Mouse (Mus musculus) midbrain, embryonic 15.5 days (tissue): Measurements from ENCODE around the gene Rbm20. TPM values are rescaled to one million over a fixed set of nuclear protein-coding genes. Genes with fewer than 3 reads are reported as not detected.

Experiments
- ATAC-seq: fragments of 200-750 bp; cut with Nextera tagmentation; replicated peaks from 2 replicates; pipeline ENCODE4 v1.8.0; 2017; ENCODE audit warnings: moderate TSS enrichment
- H3K27ac ChIP-seq: fragments of 300-500 bp; sonication (generic); 2 replicates; pipeline ENCODE4 v1.5.1; 2015; ENCODE audit warnings: mild to moderate bottlenecking, inconsistent platforms
- H3K27me3 ChIP-seq: fragments of 300-500 bp; sonication (generic); replicated peaks from 2 replicates; pipeline ENCODE4 v1.6.1; 2015; ENCODE audit warnings: inconsistent platforms
- H3K36me3 ChIP-seq: fragments of 300-500 bp; sonication (generic); replicated peaks from 2 replicates; pipeline ENCODE4 v1.6.1; 2015; ENCODE audit warnings: inconsistent platforms
- H3K4me1 ChIP-seq: fragments of 300-500 bp; sonication (generic); 2 replicates; pipeline ENCODE4 v1.6.1; 2015; ENCODE audit warnings: inconsistent platforms
- H3K4me2 ChIP-seq: fragments of 300-500 bp; sonication (generic); 2 replicates; pipeline ENCODE4 v1.6.1; 2015; ENCODE audit warnings: inconsistent platforms, mild to moderate bottlenecking, moderate library complexity
- H3K4me3 ChIP-seq: fragments of 300-500 bp; sonication (generic); 2 replicates; pipeline ENCODE4 v1.5.1; 2015; ENCODE audit warnings: mild to moderate bottlenecking, inconsistent platforms
- H3K9ac ChIP-seq: fragments of 300-500 bp; sonication (generic); 2 replicates; pipeline ENCODE4 v1.6.1; 2015; ENCODE audit warnings: mild to moderate bottlenecking, inconsistent platforms
- H3K9me3 ChIP-seq: fragments of 300-500 bp; sonication (generic); 2 replicates; pipeline ENCODE4 v1.6.1; 2016; ENCODE audit warnings: inconsistent platforms
- WGBS: fragments of 180-500 bp; shearing (Covaris S2); methylation state at CpG from one replicate; pipeline ENCODE4 v1.1.7; 2015; ENCODE audit warnings: mixed read lengths; 5-methylcytosine and 5-hydroxymethylcytosine counted together
- polyA plus RNA-seq: library from polyadenylated mRNA; unstranded; fragments of >200 nt; fragmentation: Nextera tagmentation; extraction: Ambion mirVana; gene quantifications from 2 replicates; pipeline ENCODE4 v1.2.1, GENCODE M21; 2015

Rbm20 gene
- polyA plus RNA-seq, 1 experiment from 2014 or later, result 1.0 TPM

DNA sequence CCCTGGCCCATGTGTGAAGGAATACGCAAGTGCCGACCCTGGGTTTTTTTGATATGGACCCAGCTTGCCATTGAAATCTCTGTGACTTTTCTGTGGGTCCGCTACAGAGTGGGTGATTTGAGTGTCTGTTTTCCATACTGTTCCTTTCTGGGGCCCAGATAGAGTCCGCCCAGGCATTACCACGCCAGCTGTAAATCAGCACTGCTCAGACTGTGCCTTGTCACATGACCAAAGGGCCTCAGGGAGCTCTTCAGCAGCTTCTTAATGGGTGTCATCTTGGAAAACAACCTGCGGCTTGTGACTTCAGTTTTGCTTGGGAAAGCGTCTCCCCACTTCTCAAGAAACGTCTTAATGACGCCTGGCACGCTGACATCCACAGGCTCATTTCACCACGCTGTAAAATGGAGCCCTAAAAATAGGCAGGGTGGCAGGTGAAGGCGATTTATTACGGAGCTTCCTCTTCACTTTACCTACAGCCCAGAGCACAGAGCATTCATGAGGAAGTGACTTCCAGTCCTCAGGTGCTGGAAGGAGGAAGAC is 71.2 kb downstream of the Rbm20 start:
- Histone ChIP-seq H3K4me1 (no peaks in the 10 kb centered on the region), H3K36me3 (no peaks in the 10 kb centered on the region), H3K9ac (no peak overlapping the region), H3K27ac (no peak overlapping the region), H3K27me3 (no peaks in the 10 kb centered on the region), H3K4me3 (no peak overlapping the region), H3K9me3 (no peaks in the 10 kb centered on the region), H3K4me2 (no peak overlapping the region)
- ATAC-seq, result no peak
- 93% methylated on average over 13 of the region's 13 CpGs for WGBS

DNA sequence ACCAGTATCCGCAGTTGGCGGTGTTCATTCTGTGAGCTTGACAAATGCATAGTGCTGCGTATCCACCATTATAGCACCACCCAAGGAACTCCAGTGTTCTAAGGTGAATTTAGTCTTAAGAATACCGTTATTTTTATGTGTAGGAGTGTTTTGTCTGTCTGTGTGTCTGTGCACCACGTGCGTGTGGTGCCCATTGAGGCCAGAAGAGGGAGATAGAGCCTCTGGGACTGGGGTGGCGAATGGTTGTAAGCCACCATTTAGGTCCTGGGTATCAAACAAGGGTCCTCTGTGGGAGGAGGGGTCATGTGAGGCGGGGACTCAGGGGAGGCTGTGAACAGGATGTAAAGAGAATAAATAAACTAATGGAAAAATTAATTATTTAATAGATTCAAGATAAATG is 72.2 kb downstream of the Rbm20 start:
- H3K27ac ChIP-seq, result no peak overlapping the region
- no peaks in the 10 kb centered on the region for H3K9me3 ChIP-seq
- no peak for ATAC-seq
- H3K27me3 ChIP-seq, result no peaks in the 10 kb centered on the region
- WGBS, result 94% methylated on average over 8 of the region's 8 CpGs
- H3K36me3 ChIP-seq, result no peaks in the 10 kb centered on the region
- no peak overlapping the region for H3K4me3 ChIP-seq
- H3K4me1 ChIP-seq, result no peaks in the 10 kb centered on the region
- no peak overlapping the region for H3K9ac ChIP-seq
- H3K4me2 ChIP-seq, result no peak overlapping the region

GRCm38 (mm10) chr19:53751420-53752185 is 74.5 kb downstream of the Rbm20 start:
- WGBS, result 78% methylated on average over 22 of the region's 22 CpGs
- ATAC-seq, result no peak
- no peak overlapping the region for H3K9ac ChIP-seq
- H3K4me1 ChIP-seq, result no peaks in the 10 kb centered on the region
- no peaks in the 10 kb centered on the region for H3K36me3 ChIP-seq
- H3K4me3 ChIP-seq, result no peak overlapping the region
- no peak overlapping the region for H3K27ac ChIP-seq
- no peak overlapping the region for H3K4me2 ChIP-seq
- no peaks in the 10 kb centered on the region for H3K27me3 ChIP-seq
- no peaks in the 10 kb centered on the region for H3K9me3 ChIP-seq

DNA sequence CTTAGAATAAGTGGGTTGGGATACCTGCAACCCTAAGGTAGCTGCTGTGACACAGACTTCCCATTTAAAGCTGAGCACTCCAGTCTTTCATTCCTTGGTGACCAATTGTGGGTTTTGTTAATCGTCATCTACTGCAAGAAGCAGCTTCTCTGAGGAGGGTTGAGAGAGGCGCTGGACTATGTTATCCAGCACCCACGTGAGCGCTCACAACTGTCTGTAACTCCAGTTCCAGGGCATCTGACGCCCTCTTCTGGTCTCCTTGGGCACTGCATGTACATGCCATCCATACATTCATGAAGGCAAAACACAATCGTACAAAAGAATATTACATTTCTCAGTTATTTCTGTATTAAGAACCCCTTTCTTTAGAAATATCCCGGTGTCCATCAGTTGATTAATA is 75.9 kb downstream of the Rbm20 start:
- H3K27ac ChIP-seq, result no peak overlapping the region
- no peak overlapping the region for H3K4me2 ChIP-seq
- 56% methylated on average over 7 of the region's 7 CpGs for WGBS
- H3K36me3 ChIP-seq, result no peaks in the 10 kb centered on the region
- no peaks in the 10 kb centered on the region for H3K4me1 ChIP-seq
- no peak for ATAC-seq
- no peak overlapping the region for H3K4me3 ChIP-seq
- H3K9ac ChIP-seq, result no peak overlapping the region
- H3K9me3 ChIP-seq, result no peaks in the 10 kb centered on the region
- H3K27me3 ChIP-seq, result no peaks in the 10 kb centered on the region

DNA sequence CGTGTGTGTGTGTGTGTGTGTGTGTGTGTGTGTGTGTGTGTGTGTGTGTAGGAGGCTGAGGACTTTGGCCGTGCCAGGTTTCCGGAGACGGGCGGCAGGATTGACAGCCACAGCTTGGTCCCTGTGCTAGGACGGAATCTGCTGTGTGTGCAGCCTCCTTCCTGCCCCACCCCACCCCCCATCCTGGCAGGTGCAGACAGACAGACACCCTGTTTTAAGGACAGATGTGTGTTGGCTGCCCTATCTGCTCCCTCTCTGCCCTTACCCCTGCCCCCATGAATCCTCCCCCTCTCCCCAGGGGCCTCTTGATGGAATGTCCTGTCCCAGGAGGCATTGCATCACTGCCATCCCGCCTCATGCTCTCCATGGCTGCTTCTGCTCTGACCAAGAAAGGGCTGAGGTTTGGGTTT is 77.3 kb downstream of the Rbm20 start:
- Histone ChIP-seq H3K4me2 (no peak overlapping the region), H3K9me3 (no peaks in the 10 kb centered on the region), H3K27me3 (no peaks in the 10 kb centered on the region), H3K4me3 (no peak overlapping the region), H3K4me1 (no peaks in the 10 kb centered on the region), H3K36me3 (no peaks in the 10 kb centered on the region), H3K27ac (no peak overlapping the region), H3K9ac (no peak overlapping the region)
- 87% methylated on average over 7 of the region's 7 CpGs for WGBS
- ATAC-seq, result no peak

GRCm38 (mm10) chr19:53755346-53755745 is 78.2 kb downstream of the Rbm20 start:
- Histone ChIP-seq H3K36me3 (no peaks in the 10 kb centered on the region), H3K9ac (no peak overlapping the region), H3K4me1 (no peaks in the 10 kb centered on the region), H3K4me2 (no peak overlapping the region), H3K27ac (no peak overlapping the region), H3K4me3 (no peak overlapping the region), H3K27me3 (no peaks in the 10 kb centered on the region), H3K9me3 (no peaks in the 10 kb centered on the region)
- WGBS, result 76% methylated on average over 5 of the region's 5 CpGs
- ATAC-seq, result no peak

GRCm38 (mm10) chr19:53757432-53758109 is 80.5 kb downstream of the Rbm20 start:
- Histone ChIP-seq H3K9me3 (no peaks in the 10 kb centered on the region), H3K27me3 (no peaks in the 10 kb centered on the region), H3K9ac (no peak overlapping the region), H3K4me1 (no peaks in the 10 kb centered on the region), H3K4me2 (no peak overlapping the region), H3K4me3 (no peak overlapping the region), H3K27ac (no peak overlapping the region), H3K36me3 (no peaks in the 10 kb centered on the region)
- WGBS, result 89% methylated on average over 17 of the region's 17 CpGs
- ATAC-seq, result no peak

- no peaks in the 10 kb centered on the region for H3K27me3 ChIP-seq
- H3K4me2 ChIP-seq, result no peak overlapping the region
- no peaks in the 10 kb centered on the region for H3K4me1 ChIP-seq
- no peak overlapping the region for H3K27ac ChIP-seq
- H3K9ac ChIP-seq, result no peak overlapping the region
- H3K4me3 ChIP-seq, result no peak overlapping the region
- no peaks in the 10 kb centered on the region for H3K36me3 ChIP-seq
- 83% methylated on average over 2 of the region's 2 CpGs for whole genome bisulfite sequencing
- H3K9me3 ChIP-seq, result no peaks in the 10 kb centered on the region
- ATAC-seq, result no peak
These were observed 81.8 kb downstream of the Rbm20 start for GRCm38 (mm10) chr19:53758881-53759418.

GRCm38 (mm10) chr19:53760125-53761101 is 83.3 kb downstream of the Rbm20 start:
- Histone ChIP-seq H3K36me3 (no peaks in the 10 kb centered on the region), H3K4me1 (no peaks in the 10 kb centered on the region), H3K27ac (no peak overlapping the region), H3K9ac (no peak overlapping the region), H3K27me3 (no peaks in the 10 kb centered on the region), H3K9me3 (no peaks in the 10 kb centered on the region), H3K4me2 (no peak overlapping the region), H3K4me3 (no peak overlapping the region)
- no peak for ATAC-seq
- WGBS, result 84% methylated on average over 17 of the region's 17 CpGs

GRCm38 (mm10) chr19:53762749-53763438 is 85.8 kb downstream of the Rbm20 start:
- WGBS, result 62% methylated on average over 8 of the region's 8 CpGs
- H3K36me3 ChIP-seq, result no peaks in the 10 kb centered on the region
- no peak overlapping the region for H3K9ac ChIP-seq
- no peaks in the 10 kb centered on the region for H3K9me3 ChIP-seq
- no peak for ATAC-seq
- no peak overlapping the region for H3K27ac ChIP-seq
- no peaks in the 10 kb centered on the region for H3K4me1 ChIP-seq
- no peak overlapping the region for H3K4me2 ChIP-seq
- no peak overlapping the region for H3K4me3 ChIP-seq
- H3K27me3 ChIP-seq, result no peaks in the 10 kb centered on the region

DNA sequence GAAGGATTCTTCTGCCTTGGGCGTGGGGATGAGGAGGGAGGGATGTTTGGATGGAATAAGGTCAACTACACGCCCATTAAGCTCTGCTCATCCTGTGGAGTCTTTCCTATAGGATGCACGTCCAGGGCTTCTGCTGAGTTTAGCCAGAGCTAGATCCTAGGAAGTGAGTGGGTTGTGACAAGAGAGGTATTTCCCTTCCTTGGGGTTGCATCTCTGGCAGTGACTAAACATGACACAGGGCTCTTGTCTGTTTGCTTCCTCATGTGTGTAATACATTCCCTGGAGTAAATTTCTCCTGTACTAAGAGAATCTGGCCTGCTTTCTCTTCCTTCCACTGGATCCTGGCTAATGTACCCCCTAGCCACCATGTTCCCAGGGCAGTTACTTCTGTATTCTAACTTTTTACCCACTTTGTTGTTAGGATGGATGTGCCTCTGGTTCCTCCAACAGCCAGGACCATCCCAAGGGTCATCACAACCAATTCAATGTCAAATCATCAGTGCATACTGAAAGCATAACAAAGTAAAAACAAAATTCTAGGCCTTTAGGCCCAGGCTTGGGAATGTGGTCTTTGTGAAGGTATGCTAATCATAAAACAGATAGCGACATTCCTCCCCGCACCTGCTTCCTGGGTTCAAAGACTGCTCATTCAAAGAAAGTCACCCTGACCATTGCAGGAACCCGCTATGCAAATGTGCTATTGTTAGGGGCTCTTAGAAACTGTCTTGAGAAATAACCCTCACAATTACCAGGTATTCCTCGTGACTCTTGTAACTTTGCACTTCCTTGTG is 87.8 kb downstream of the Rbm20 start:
- Histone ChIP-seq H3K4me3 (no peak overlapping the region), H3K9me3 (no peaks in the 10 kb centered on the region), H3K27me3 (no peaks in the 10 kb centered on the region), H3K4me1 (no peaks in the 10 kb centered on the region), H3K4me2 (no peak overlapping the region), H3K9ac (no peak overlapping the region), H3K27ac (no peak overlapping the region), H3K36me3 (no peaks in the 10 kb centered on the region)
- ATAC-seq, result no peak
- 85% methylated on average over 7 of the region's 7 CpGs for WGBS
